Mouse (Mus musculus): ENCODE data around the gene Fars2.
"Not testable (repeated sequence)": the region's sequence is repeated elsewhere in the genome, so short reads cannot be mapped to it uniquely, and the experiment has no call there.

Gene Fars2

GRCm38 (mm10) chr13:36293511-36293910 is 176.3 kb downstream of the Fars2 start:
- no peak for DNase-seq (ENCODE audit: low read depth, low spot score)

GRCm38 (mm10) chr13:36294503-36294902 is 177.3 kb downstream of the Fars2 start:
- DNase-seq (ENCODE audit: low read depth, low spot score) = no peak

- no peak for DNase-seq (ENCODE audit: low read depth, low spot score)
Observed at GRCm38 (mm10) chr13:36295848-36296247, 178.6 kb downstream of the Fars2 start.

- no peak for DNase-seq (ENCODE audit: low read depth, low spot score)
Observed at GRCm38 (mm10) chr13:36296574-36296973, 179.4 kb downstream of the Fars2 start.

- DNase-seq (ENCODE audit: low read depth, low spot score) = no peak
Observed at GRCm38 (mm10) chr13:36297950-36298781, 181.0 kb downstream of the Fars2 start.

GRCm38 (mm10) chr13:36298782-36299031 is 181.5 kb downstream of the Fars2 start:
- no peak for DNase-seq (ENCODE audit: low read depth, low spot score)

- no peak for DNase-seq (ENCODE audit: low read depth, low spot score)
Observed at GRCm38 (mm10) chr13:36302770-36303169, 185.6 kb downstream of the Fars2 start.

- no peak for DNase-seq (ENCODE audit: low read depth, low spot score)
Observed at GRCm38 (mm10) chr13:36305306-36305705, 188.1 kb downstream of the Fars2 start.

GRCm38 (mm10) chr13:36307386-36307785 is 190.2 kb downstream of the Fars2 start:
- DNase-seq (ENCODE audit: low read depth, low spot score) = no peak

- no peak for DNase-seq (ENCODE audit: low read depth, low spot score)
Observed at GRCm38 (mm10) chr13:36309160-36309559, 191.9 kb downstream of the Fars2 start.

- no peak for DNase-seq (ENCODE audit: low read depth, low spot score)
Observed at GRCm38 (mm10) chr13:36314218-36314617, 197.0 kb downstream of the Fars2 start.

- no peak for DNase-seq (ENCODE audit: low read depth, low spot score)
Observed at GRCm38 (mm10) chr13:36314860-36315800, 197.9 kb downstream of the Fars2 start.

GRCm38 (mm10) chr13:36317824-36318223 is 200.6 kb downstream of the Fars2 start:
- DNase-seq (ENCODE audit: low read depth, low spot score) = peak; percentile 21

GRCm38 (mm10) chr13:36324624-36325023 is 207.4 kb downstream of the Fars2 start:
- no peak for DNase-seq (ENCODE audit: low read depth, low spot score)

GRCm38 (mm10) chr13:36326539-36326938 is 209.3 kb downstream of the Fars2 start:
- DNase-seq (ENCODE audit: low read depth, low spot score) = no peak

- DNase-seq (ENCODE audit: low read depth, low spot score) = no peak
Observed at GRCm38 (mm10) chr13:36329871-36330270, 212.7 kb downstream of the Fars2 start.

- DNase-seq (ENCODE audit: low read depth, low spot score) = no peak
Observed at GRCm38 (mm10) chr13:36330542-36330941, 213.3 kb downstream of the Fars2 start.

GRCm38 (mm10) chr13:36334748-36335147 is 217.5 kb downstream of the Fars2 start:
- DNase-seq (ENCODE audit: low read depth, low spot score) = no peak

- DNase-seq (ENCODE audit: low read depth, low spot score) = no peak
Observed at GRCm38 (mm10) chr13:36351529-36351928, 234.3 kb downstream of the Fars2 start.

GRCm38 (mm10) chr13:36357469-36357868 is 240.3 kb downstream of the Fars2 start:
- no peak for DNase-seq (ENCODE audit: low read depth, low spot score)

- no peak for DNase-seq (ENCODE audit: low read depth, low spot score)
Observed at GRCm38 (mm10) chr13:36361419-36361818, 244.2 kb downstream of the Fars2 start.

- DNase-seq (ENCODE audit: low read depth, low spot score) = not testable (repeated sequence)
Observed at GRCm38 (mm10) chr13:36365719-36366118, 248.5 kb downstream of the Fars2 start.

- no peak for DNase-seq (ENCODE audit: low read depth, low spot score)
Observed at GRCm38 (mm10) chr13:36366304-36366703, 249.1 kb downstream of the Fars2 start.

Data from R1 (cell line).